Mouse (Mus musculus) ES-E14 (cell line): ENCODE data around the gene Slc41a2.

Source experiments
- CHD2 ChIP-seq: IDR thresholded peaks from 2 replicates; pipeline ENCODE4 v1.6.1; 2014; ENCODE audit warnings: mild to moderate bottlenecking, low read depth, low read length, inconsistent platforms
- HCFC1 ChIP-seq: IDR thresholded peaks from 2 replicates; pipeline ENCODE4 v1.6.1; 2012; ENCODE audit warnings: low read length, inconsistent platforms, borderline replicate concordance; ENCODE audit not compliant: insufficient read depth
- MAFK ChIP-seq: IDR thresholded peaks from 2 replicates; pipeline ENCODE4 v1.6.1; 2014; ENCODE audit warnings: mild to moderate bottlenecking, low read depth, low read length, inconsistent platforms; ENCODE audit not compliant: insufficient read depth
- ZC3H11A ChIP-seq: IDR thresholded peaks from 2 replicates; pipeline ENCODE4 v1.6.1; 2012; ENCODE audit warnings: low read depth, mild to moderate bottlenecking, inconsistent platforms, low read length, borderline replicate concordance
- ZNF384 ChIP-seq: IDR thresholded peaks from 2 replicates; pipeline ENCODE4 v1.6.1; 2012; ENCODE audit warnings: low read depth, low read length, inconsistent platforms

DNA sequence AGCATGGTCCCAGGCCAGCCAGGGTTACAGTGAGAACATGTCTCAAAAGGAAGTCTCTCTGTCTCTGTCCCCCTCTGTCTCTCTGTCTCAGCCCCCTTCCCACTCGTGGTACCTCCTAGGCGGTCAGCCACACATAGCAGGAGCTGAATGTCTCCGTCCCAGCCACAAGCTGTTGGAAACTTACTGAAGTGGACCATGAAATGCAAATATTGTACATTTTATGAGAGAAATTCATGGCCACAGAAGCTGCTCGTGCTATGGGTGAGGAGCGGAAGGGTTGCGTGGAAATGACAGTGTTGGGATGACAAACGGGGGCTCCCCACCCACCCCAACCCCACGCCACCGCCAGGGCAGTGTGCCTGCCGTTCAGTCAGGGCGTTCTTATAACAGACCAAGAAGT is 5.1 kb downstream of the Slc41a2 start:
- TF ChIP-seq CHD2: no peak
- TF ChIP-seq MAFK: no peak
- TF ChIP-seq ZC3H11A: no peak
- no peak for TF ChIP-seq HCFC1
- no peak for TF ChIP-seq ZNF384
